Mouse (Mus musculus) ZHBTc4 (cell line): ENCODE data around the gene Aldh1a1.

ENCODE experiments used
- DNase-seq: peaks from one replicate; pipeline ENCODE4 v3.0.0-alpha.2; 2011; ENCODE audit warnings: low read depth, low spot score

The Aldh1a1 gene

GRCm38 (mm10) chr19:20653082-20653676 lies 160.7 kb downstream of the Aldh1a1 start:
- no peak for DNase-seq

- no peak for DNase-seq
Measured at GRCm38 (mm10) chr19:20654141-20654873, 161.8 kb downstream of the Aldh1a1 start.

- no peak for DNase-seq
Measured at GRCm38 (mm10) chr19:20677697-20678355, 185.3 kb downstream of the Aldh1a1 start.
